Mouse (Mus musculus) liver, embryonic 14.5 days (tissue): ENCODE measurements around the gene Stub1.

Experiments used
- CTCF ChIP-seq: IDR thresholded peaks from 2 replicates; pipeline ENCODE4 v1.5.1; 2016; ENCODE audit warnings: antibody characterized with exemption, low read depth, control low read depth
- EP300 ChIP-seq: IDR thresholded peaks from 2 replicates; pipeline ENCODE4 v1.6.1; 2016; ENCODE audit warnings: antibody characterized with exemption, low read depth

GRCm38 (mm10) chr17:25830806-25831431 is 2.3 kb downstream of the Stub1 start:
- no peak for TF ChIP-seq EP300
- no peak for TF ChIP-seq CTCF
